Mouse (Mus musculus) midbrain, postnatal 0 days (tissue): ENCODE measurements around the gene Hhex. TPM values are rescaled to one million over a fixed set of nuclear protein-coding genes. Genes with fewer than 3 reads are reported as not detected.

Source experiments
- ATAC-seq: fragments of 200-750 bp; cut with Nextera tagmentation; 2 replicates; pipeline ENCODE4 v1.8.0; 2017; ENCODE audit warnings: moderate number of reproducible peaks, mild to moderate bottlenecking, moderate TSS enrichment, moderate library complexity; ENCODE audit not compliant: low FRiP score
- DNase-seq: peaks from one replicate; pipeline ENCODE4 v3.0.0-alpha.2; 2015; ENCODE audit warnings: low spot score
- H3K27ac ChIP-seq: fragments of 300-500 bp; sonication (generic); 2 replicates; pipeline ENCODE4 v1.5.1; 2014; ENCODE audit warnings: low read depth, mild to moderate bottlenecking, low read length, mixed read lengths
- H3K27me3 ChIP-seq: fragments of 300-500 bp; sonication (generic); 2 replicates; pipeline ENCODE4 v1.6.1; 2014; ENCODE audit warnings: low read length, control low read depth, mixed read lengths; ENCODE audit not compliant: insufficient read depth
- H3K36me3 ChIP-seq: fragments of 300-500 bp; sonication (generic); 2 replicates; pipeline ENCODE4 v1.6.1; 2014; ENCODE audit warnings: low read length, control low read depth, mixed read lengths; ENCODE audit not compliant: insufficient read depth
- H3K4me1 ChIP-seq: fragments of 300-500 bp; sonication (generic); 2 replicates; pipeline ENCODE4 v1.6.1; 2014; ENCODE audit warnings: mild to moderate bottlenecking, control low read depth, antibody characterized with exemption, low read length, mixed read lengths; ENCODE audit not compliant: insufficient read depth
- H3K4me2 ChIP-seq: fragments of 300-500 bp; sonication (generic); 2 replicates; pipeline ENCODE4 v1.6.1; 2014; ENCODE audit warnings: low read depth, mild to moderate bottlenecking, low read length, mixed read lengths; ENCODE audit not compliant: poor library complexity, severe bottlenecking
- H3K4me3 ChIP-seq: fragments of 300-500 bp; sonication (generic); 2 replicates; pipeline ENCODE4 v1.5.1; 2014; ENCODE audit warnings: low read depth, mild to moderate bottlenecking, low read length, moderate library complexity
- H3K9ac ChIP-seq: fragments of 300-500 bp; sonication (generic); replicated peaks from 2 replicates; pipeline ENCODE4 v1.6.1; 2014; ENCODE audit warnings: mild to moderate bottlenecking, low read length, moderate library complexity, mixed read lengths; ENCODE audit not compliant: poor library complexity, severe bottlenecking
- H3K9me3 ChIP-seq: fragments of 300-500 bp; sonication (generic); 2 replicates; pipeline ENCODE4 v1.6.1; 2016; ENCODE audit warnings: low read length, control low read depth
- CTCF ChIP-seq: IDR thresholded peaks from 2 replicates; pipeline ENCODE4 v1.5.1; 2016; ENCODE audit warnings: antibody characterized with exemption, mild to moderate bottlenecking
- WGBS: fragments of 180-500 bp; shearing (Covaris S2); extraction: QIAGEN DNeasy Blood & Tissue Kit; methylation state at CpG from one replicate; pipeline ENCODE4 v1.1.7; 2014; 5-methylcytosine and 5-hydroxymethylcytosine counted together
- polyA plus RNA-seq: library from polyadenylated mRNA; unstranded; fragments of >200 nt; fragmentation: Nextera tagmentation; extraction: Ambion mirVana; gene quantifications from 2 replicates; pipeline ENCODE4 v1.2.1, GENCODE M21; 2015
- total RNA-seq: library from RNA; depleted of rRNA; stranded (reverse); fragments of >200 nt; gene quantifications from 2 replicates; pipeline ENCODE4 v1.2.3, GENCODE M21; 2014

Hhex gene
- total and polyA plus RNA-seq, 2 experiments from 2014 or later: 0.99 to 3.5 TPM

GRCm38 (mm10) chr19:37472589-37472988 is 38.0 kb downstream of the Hhex start:
- Histone ChIP-seq H3K27me3 (no peaks in the 10 kb centered on the region), H3K9me3 (no peaks in the 10 kb centered on the region), H3K4me3 (no peak overlapping the region), H3K27ac (no peak overlapping the region), H3K36me3 (no peaks in the 10 kb centered on the region), H3K9ac (no peak overlapping the region), H3K4me2 (no peak overlapping the region), H3K4me1 (no peaks in the 10 kb centered on the region)
- ATAC-seq (no peak), DNase-seq (no peak)
- TF ChIP-seq CTCF: no peak
- WGBS: 78% methylated on average over 3 of the region's 3 CpGs

- H3K27ac ChIP-seq: no peak overlapping the region
- WGBS: 81% methylated on average over 8 of the region's 8 CpGs
- no peak overlapping the region for H3K9ac ChIP-seq
- no peak for TF ChIP-seq CTCF
- no peaks in the 10 kb centered on the region for H3K4me1 ChIP-seq
- H3K9me3 ChIP-seq: no peaks in the 10 kb centered on the region
- DNase-seq (no peak), ATAC-seq (no peak)
- no peaks in the 10 kb centered on the region for H3K27me3 ChIP-seq
- H3K4me2 ChIP-seq: no peak overlapping the region
- no peaks in the 10 kb centered on the region for H3K36me3 ChIP-seq
- H3K4me3 ChIP-seq: no peak overlapping the region
Observed at GRCm38 (mm10) chr19:37481704-37482103, 47.1 kb downstream of the Hhex start.

- ATAC-seq (no peak), DNase-seq (no peak)
- H3K9ac ChIP-seq: no peak overlapping the region
- TF ChIP-seq CTCF: no peak
- no peak overlapping the region for H3K4me2 ChIP-seq
- H3K27ac ChIP-seq: no peak overlapping the region
- no peaks in the 10 kb centered on the region for H3K4me1 ChIP-seq
- WGBS: 87% methylated on average over 14 of the region's 14 CpGs
- H3K4me3 ChIP-seq: no peak overlapping the region
- H3K27me3 ChIP-seq: no peaks in the 10 kb centered on the region
- no peaks in the 10 kb centered on the region for H3K9me3 ChIP-seq
- H3K36me3 ChIP-seq: no peaks in the 10 kb centered on the region
Observed at GRCm38 (mm10) chr19:37482556-37483187, 48.1 kb downstream of the Hhex start.

- Histone ChIP-seq H3K9me3 (no peaks in the 10 kb centered on the region), H3K27me3 (no peaks in the 10 kb centered on the region), H3K4me1 (no peaks in the 10 kb centered on the region), H3K27ac (no peak overlapping the region), H3K4me2 (no peak overlapping the region), H3K4me3 (no peak overlapping the region), H3K9ac (no peak overlapping the region), H3K36me3 (no peaks in the 10 kb centered on the region)
- 89% methylated on average over 6 of the region's 6 CpGs for WGBS
- no peak for TF ChIP-seq CTCF
- DNase-seq (no peak), ATAC-seq (no peak)
Observed at GRCm38 (mm10) chr19:37484787-37485186, 50.2 kb downstream of the Hhex start.

GRCm38 (mm10) chr19:37486801-37487200 is 52.2 kb downstream of the Hhex start:
- WGBS: 83% methylated on average over 6 of the region's 6 CpGs
- Histone ChIP-seq H3K4me1 (no peaks in the 10 kb centered on the region), H3K27ac (no peak overlapping the region), H3K36me3 (no peaks in the 10 kb centered on the region), H3K9me3 (no peaks in the 10 kb centered on the region), H3K4me3 (no peak overlapping the region), H3K4me2 (no peak overlapping the region), H3K27me3 (no peaks in the 10 kb centered on the region), H3K9ac (no peak overlapping the region)
- no peak for DNase-seq
- TF ChIP-seq CTCF: no peak
- ATAC-seq: no peak

DNA sequence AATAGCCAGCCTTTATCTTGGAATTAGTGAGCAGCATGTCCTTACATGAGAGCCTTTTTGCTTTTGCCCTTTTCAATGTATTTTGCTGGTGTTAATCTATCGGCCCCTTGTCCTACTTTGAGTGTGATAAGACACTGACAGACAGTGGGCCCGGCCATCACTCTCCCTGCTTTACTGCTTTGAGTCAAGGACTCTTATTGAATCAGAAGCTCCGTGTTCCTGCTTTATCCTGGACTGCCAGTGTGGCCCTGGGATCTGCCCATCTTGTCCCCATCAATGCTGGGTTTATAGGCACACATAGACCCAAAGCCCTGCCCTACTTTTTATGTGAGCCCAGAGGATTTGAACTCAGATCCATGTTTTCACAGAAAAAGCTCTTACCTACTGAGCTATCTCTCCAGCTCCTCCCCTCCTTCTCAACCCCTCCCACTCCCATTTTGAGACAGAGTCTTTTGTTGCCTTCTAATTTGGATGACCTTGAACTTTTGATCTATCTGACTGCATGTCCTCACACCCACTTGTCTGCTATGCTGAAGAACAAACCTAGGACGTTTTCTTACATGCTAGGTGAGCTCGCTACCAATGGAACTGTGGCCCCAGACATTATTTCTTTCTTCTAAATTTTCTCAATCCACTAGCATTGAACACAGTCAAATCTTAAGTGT is 53.3 kb downstream of the Hhex start:
- DNase-seq (no peak), ATAC-seq (no peak)
- Histone ChIP-seq H3K4me2 (no peak overlapping the region), H3K4me3 (no peak overlapping the region), H3K27ac (no peak overlapping the region), H3K9me3 (no peaks in the 10 kb centered on the region), H3K4me1 (no peaks in the 10 kb centered on the region), H3K9ac (no peak overlapping the region), H3K36me3 (no peaks in the 10 kb centered on the region), H3K27me3 (no peaks in the 10 kb centered on the region)
- 92% methylated on average over 5 of the region's 5 CpGs for WGBS
- TF ChIP-seq CTCF: no peak
